Mouse (Mus musculus): ENCODE measurements around the gene Eps8l2. TPM values are rescaled to one million over a fixed set of nuclear protein-coding genes. Genes with fewer than 3 reads are reported as not detected.
"Not testable (repeated sequence)": the region's sequence is repeated elsewhere in the genome, so short reads cannot be mapped to it uniquely, and the experiment has no call there.

Eps8l2 gene
- total RNA-seq, 2 experiments from 2014 or later, result 3.1 to 15.7 TPM

GRCm38 (mm10) chr7:141405466-141405865, 66.8 kb downstream of the Eps8l2 start:
- no peak for DNase-seq (ENCODE audit: low spot score in 2 of 2)

GRCm38 (mm10) chr7:141407670-141408069, 69.0 kb downstream of the Eps8l2 start:
- not testable (repeated sequence) for DNase-seq (ENCODE audit: low spot score in 2 of 2)

GRCm38 (mm10) chr7:141408833-141409232, 70.2 kb downstream of the Eps8l2 start:
- peak; percentile 68 to 77 for DNase-seq (ENCODE audit: low spot score in 2 of 2)

- DNase-seq (ENCODE audit: low spot score in 2 of 2), result no peak
These were observed 72.0 kb downstream of the Eps8l2 start for GRCm38 (mm10) chr7:141410631-141411030.

- DNase-seq (ENCODE audit: low spot score in 2 of 2), result no peak
These were observed 73.0 kb downstream of the Eps8l2 start for GRCm38 (mm10) chr7:141411667-141412066.

Other genes with a start within 250 kb of the Eps8l2 start
- 10 to 100 TPM in 1 of 2 experiments, 1 to 10 TPM in 1; 7.0 to 10.3 TPM for gene Sigirr, start 238.3 kb upstream of the Eps8l2 start, total RNA-seq (2021)
- gene Ano9, start 221.1 kb upstream of the Eps8l2 start, total RNA-seq (2021), result 1 to 10 TPM in 1 of 2 experiments, under 1 TPM in 1; 0.65 to 2.2 TPM
- 10 to 100 TPM; 44.2 to 53.1 TPM for gene Ptdss2, start 216.5 kb upstream of the Eps8l2 start, total RNA-seq (2021)
- gene Rnh1, start 166.0 kb upstream of the Eps8l2 start, total RNA-seq (2021), result 100 to 1,000 TPM; 179 to 186 TPM
- 10 to 100 TPM; 88.5 to 96.4 TPM for gene Hras, start 144.9 kb upstream of the Eps8l2 start, total RNA-seq (2021)
- gene Lrrc56, start 144.7 kb upstream of the Eps8l2 start, total RNA-seq (2021), result 1 to 10 TPM; 8.8 to 9.9 TPM
- gene Lmntd2, start 124.8 kb upstream of the Eps8l2 start, total RNA-seq (2021), result 1 to 10 TPM in 1 of 2 experiments, under 1 TPM in 1; 0.82 to 1.0 TPM
- gene Rassf7, start 123.0 kb upstream of the Eps8l2 start, total RNA-seq (2021), result 10 to 100 TPM; 14.7 to 15.1 TPM
- 10 to 100 TPM; 77.1 to 91.9 TPM for gene Phrf1, start 110.1 kb upstream of the Eps8l2 start, total RNA-seq (2021)
- gene Irf7, start 72.4 kb upstream of the Eps8l2 start, total RNA-seq (2021), result 1 to 10 TPM; 7.3 to 7.5 TPM
- 10 to 100 TPM in 1 of 2 experiments, 1 to 10 TPM in 1; 9.4 to 15.5 TPM for gene Cdhr5, start 62.1 kb upstream of the Eps8l2 start, total RNA-seq (2021)
- gene Sct, start 59.7 kb upstream of the Eps8l2 start, total RNA-seq (2021), result 10 to 100 TPM in 1 of 2 experiments, 1 to 10 TPM in 1; 9.0 to 12.9 TPM
- under 1 TPM; 0.34 to 0.36 TPM for gene Drd4, start 46.9 kb upstream of the Eps8l2 start, total RNA-seq (2021)
- 10 to 100 TPM; 74.1 to 78.8 TPM for gene Deaf1, start 11.2 kb upstream of the Eps8l2 start, total RNA-seq (2021)
- 10 to 100 TPM; 34.8 to 36.6 TPM for gene Tmem80, start 11.1 kb upstream of the Eps8l2 start, total RNA-seq (2021)
- 100 to 1,000 TPM; 251 to 277 TPM for gene Taldo1, start 53.3 kb downstream of the Eps8l2 start, total RNA-seq (2021)
- 10 to 100 TPM; 44.9 to 50.6 TPM for gene Gatd1, start 75.3 kb downstream of the Eps8l2 start, total RNA-seq (2021)
- gene Cend1, start 90.6 kb downstream of the Eps8l2 start, total RNA-seq (2021), result 1 to 10 TPM; 2.7 to 4.8 TPM
- 10 to 100 TPM; 46.9 to 60.3 TPM for gene Slc25a22, start 99.0 kb downstream of the Eps8l2 start, total RNA-seq (2021)
- 10 to 100 TPM in 1 of 2 experiments, 1 to 10 TPM in 1; 8.4 to 12.6 TPM for gene Pidd1, start 105.1 kb downstream of the Eps8l2 start, total RNA-seq (2021)
- gene Rplp2, start 108.5 kb downstream of the Eps8l2 start, total RNA-seq (2021), result 1,000 to 10,000 TPM; 1,329 to 1,362 TPM
- 100 to 1,000 TPM; 173 to 205 TPM for gene Pnpla2, start 116.3 kb downstream of the Eps8l2 start, total RNA-seq (2021)
- 10 to 100 TPM; 13.1 to 14.2 TPM for gene Cracr2b, start 122.2 kb downstream of the Eps8l2 start, total RNA-seq (2021)
- gene Cd151, start 128.5 kb downstream of the Eps8l2 start, total RNA-seq (2021), result 100 to 1,000 TPM; 209 to 215 TPM
- 10 to 100 TPM; 57.7 to 61.2 TPM for gene Polr2l, start 136.3 kb downstream of the Eps8l2 start, total RNA-seq (2021)
- gene Tspan4, start 136.4 kb downstream of the Eps8l2 start, total RNA-seq (2021), result 10 to 100 TPM; 77.9 to 79.6 TPM
- 10 to 100 TPM; 42.4 to 49.2 TPM for gene Chid1, start 201.0 kb downstream of the Eps8l2 start, total RNA-seq (2021)
- gene Ap2a2, start 223.3 kb downstream of the Eps8l2 start, total RNA-seq (2021), result 10 to 100 TPM; 75.6 to 81.5 TPM

Measured in adrenal gland, postnatal 4 days (tissue).